Mouse (Mus musculus) cortical plate, adult 2 months (tissue): ENCODE results near the gene Rtn4rl1.

Experiments
- CTCF ChIP-seq: fragments of 200-500 bp; IDR thresholded peaks from 2 replicates; pipeline ENCODE4 v1.5.1; 2011; ENCODE audit warnings: mild to moderate bottlenecking, control low read depth, low read length; ENCODE audit not compliant: insufficient read depth; ENCODE audit errors: extremely low read depth
- POLR2A ChIP-seq: fragments of 200-500 bp; IDR thresholded peaks from 2 replicates; pipeline ENCODE4 v1.6.1; 2011; ENCODE audit warnings: mild to moderate bottlenecking, low read length, control low read depth; ENCODE audit not compliant: insufficient read depth; ENCODE audit errors: extremely low read depth

GRCm38 (mm10) chr11:75279342-75280065, 85.9 kb downstream of the Rtn4rl1 start:
- TF ChIP-seq CTCF (no peak), POLR2A (no peak)
